Mouse (Mus musculus) thymus, postnatal 25 days (tissue): Measurements from ENCODE around the gene Prlh.

Source experiments
- DNase-seq: peaks from one replicate; pipeline ENCODE4 v3.0.0; 2022

The Prlh gene

GRCm38 (mm10) chr1:90952808-90953207, at the start of gene Prlh:
Prlh (plus strand) TSS chr1:90953108.
- DNase-seq, result no peak

- DNase-seq, result no peak
These were observed 49.5 kb upstream of the Prlh start for GRCm38 (mm10) chr1:90903211-90903945.

GRCm38 (mm10) chr1:90903971-90904458, 48.9 kb upstream of the Prlh start:
- no peak for DNase-seq

- DNase-seq, result no peak
These were observed 48.0 kb upstream of the Prlh start for GRCm38 (mm10) chr1:90904729-90905404.

- DNase-seq, result peak; percentile 29
These were observed 46.6 kb upstream of the Prlh start for GRCm38 (mm10) chr1:90906357-90906756.

- DNase-seq, result no peak
These were observed 43.7 kb upstream of the Prlh start for GRCm38 (mm10) chr1:90909161-90909560.

GRCm38 (mm10) chr1:90909631-90910152, 43.2 kb upstream of the Prlh start:
- DNase-seq, result no peak

- no peak for DNase-seq
These were observed 39.7 kb upstream of the Prlh start for GRCm38 (mm10) chr1:90913231-90913630.

- no peak for DNase-seq
These were observed 37.8 kb upstream of the Prlh start, which contains the start of gene Mlph for GRCm38 (mm10) chr1:90914948-90915569. Mlph (plus strand) TSS chr1:90915085.

GRCm38 (mm10) chr1:90917509-90917908, 35.4 kb upstream of the Prlh start:
- no peak for DNase-seq

- DNase-seq, result no peak
These were observed 31.2 kb upstream of the Prlh start for GRCm38 (mm10) chr1:90921687-90922086.

- no peak for DNase-seq
These were observed 26.9 kb upstream of the Prlh start for GRCm38 (mm10) chr1:90926030-90926429.

- no peak for DNase-seq
These were observed 25.6 kb upstream of the Prlh start for GRCm38 (mm10) chr1:90927308-90927707.

GRCm38 (mm10) chr1:90927929-90928574, 24.9 kb upstream of the Prlh start:
- no peak for DNase-seq

GRCm38 (mm10) chr1:90928575-90928934, 24.4 kb upstream of the Prlh start:
- DNase-seq, result peak; percentile 66

- no peak for DNase-seq
These were observed 19.9 kb upstream of the Prlh start for GRCm38 (mm10) chr1:90933001-90933400.

GRCm38 (mm10) chr1:90936990-90937389, 15.9 kb upstream of the Prlh start:
- DNase-seq, result no peak

GRCm38 (mm10) chr1:90939980-90940379, 12.9 kb upstream of the Prlh start:
- no peak for DNase-seq

GRCm38 (mm10) chr1:90945171-90945570, 7.7 kb upstream of the Prlh start:
- peak; percentile 9 for DNase-seq

- DNase-seq, result no peak
These were observed 5.7 kb upstream of the Prlh start for GRCm38 (mm10) chr1:90947252-90947651.

- no peak for DNase-seq
These were observed 3.6 kb upstream of the Prlh start for GRCm38 (mm10) chr1:90949309-90949708.

- no peak for DNase-seq
These were observed 1.2 kb upstream of the Prlh start for GRCm38 (mm10) chr1:90951670-90952069.

GRCm38 (mm10) chr1:90953688-90954087, 780 bp downstream of the Prlh start:
- DNase-seq, result no peak
